Mouse (Mus musculus) spleen, adult 18-20 months (tissue): ENCODE measurements around the gene Xlr3a.
A peak's percentile ranks its signal among the peaks of the same experiment; 100 is the strongest.
"Not testable (repeated sequence)": the region's sequence is repeated elsewhere in the genome, so short reads cannot be mapped to it uniquely, and the experiment has no call there.

Experiments used
- DNase-seq, 2 experiments: peaks; one replicate each; pipeline ENCODE4 v3.0.0; 2022; ENCODE audit warnings: mixed read lengths in 2 of 2

The Xlr3a gene

GRCm38 (mm10) chrX:73096941-73097508, at the start of gene Xlr3a:
TSS of gene Xlr3a (minus strand) at chrX:73097095.
- not testable (repeated sequence) for DNase-seq

GRCm38 (mm10) chrX:73143218-73143618, 46.3 kb upstream of the Xlr3a start:
- DNase-seq, result not testable (repeated sequence)

- DNase-seq, result not testable (repeated sequence)
Observed at GRCm38 (mm10) chrX:73122859-73123829, 26.2 kb upstream of the Xlr3a start.

- DNase-seq, result not testable (repeated sequence)
Observed at GRCm38 (mm10) chrX:73116747-73117146, 19.9 kb upstream of the Xlr3a start, which contains the start of gene Gm14685. TSS of gene Gm14685 (plus strand) at chrX:73117047.

- DNase-seq, result peak in 1 of 2 experiments; percentile 3
Observed at GRCm38 (mm10) chrX:73082267-73083055, 14.4 kb downstream of the Xlr3a start, which contains the start of gene Xlr4a. TSS of gene Xlr4a (minus strand) at chrX:73082478.

- DNase-seq, result not testable (repeated sequence)
Observed at GRCm38 (mm10) chrX:73066765-73067312, 30.1 kb downstream of the Xlr3a start.

- no peak for DNase-seq
Observed at GRCm38 (mm10) chrX:73064415-73064793, 32.5 kb downstream of the Xlr3a start, which contains the start of gene Pnma3. TSS of gene Pnma3 (plus strand) at chrX:73064787.

- no peak for DNase-seq
Observed at GRCm38 (mm10) chrX:73063512-73064414, 33.1 kb downstream of the Xlr3a start.

GRCm38 (mm10) chrX:73062323-73062722, 34.6 kb downstream of the Xlr3a start:
- DNase-seq, result no peak

- DNase-seq, result no peak
Observed at GRCm38 (mm10) chrX:73061528-73061927, 35.4 kb downstream of the Xlr3a start.

- peak; percentile 75 to 81 for DNase-seq
Observed at GRCm38 (mm10) chrX:73053860-73054563, 42.9 kb downstream of the Xlr3a start.

- DNase-seq, result no peak
Observed at GRCm38 (mm10) chrX:73039666-73040065, 57.2 kb downstream of the Xlr3a start.

GRCm38 (mm10) chrX:73038831-73039230, 58.1 kb downstream of the Xlr3a start:
- no peak for DNase-seq

- no peak for DNase-seq
Observed at GRCm38 (mm10) chrX:73037003-73037402, 59.9 kb downstream of the Xlr3a start, which contains the start of gene Pnma5. TSS of gene Pnma5 (minus strand) at chrX:73037103.
